ENCODE assay signal across 8 mouse cellular contexts in genomic region chr9:41108324-41109180, GRCm38 (mm10). TPM values are rescaled to one million over a fixed set of nuclear protein-coding genes. Genes with fewer than 3 reads are reported as not detected.
DNase-seq lines count a peak whose midpoint lies in the region; ATAC-seq and TF ChIP-seq lines count a peak whose summit lies in the region.

No protein-coding gene starts in this region.

- WGBS in neural tube, embryonic 11.5 days = 35% methylated on average over 14 of the region's 14 CpGs
- WGBS in forebrain, postnatal 0 days = 44% methylated on average over 14 of the region's 14 CpGs

- no peak overlapping the region for H3K27ac ChIP-seq in neural tube, embryonic 11.5 days (ENCODE audit: low read depth, low read length)
- H3K27ac ChIP-seq in forebrain, postnatal 0 days (ENCODE audit: low read depth, low read length) = peak overlapping the region; percentile 69

- no peaks in the 10 kb centered on the region for H3K27me3 ChIP-seq in neural tube, embryonic 11.5 days (ENCODE audit: control insufficient read depth, insufficient read depth, low read length)
- H3K27me3 ChIP-seq in forebrain, postnatal 0 days (ENCODE audit: insufficient read depth, low read length) = no peaks in the 10 kb centered on the region

- no peaks in the 10 kb centered on the region for H3K4me1 ChIP-seq in neural tube, embryonic 11.5 days (ENCODE audit: control insufficient read depth, insufficient read depth, low read length)
- H3K4me1 ChIP-seq in forebrain, postnatal 0 days (ENCODE audit: insufficient read depth) = peaks cover 12% of the 10 kb centered on the region

- no peak overlapping the region for H3K9ac ChIP-seq in neural tube, embryonic 11.5 days (ENCODE audit: low read length)
- H3K9ac ChIP-seq in forebrain, postnatal 0 days = no peak overlapping the region

- ATAC-seq in neural tube, embryonic 11.5 days (ENCODE audit: insufficient read depth, low FRiP score, low TSS enrichment) = no peak
- peak; percentile 91 for ATAC-seq in forebrain, postnatal 0 days
- ATAC-seq in hematopoietic stem cell, adult 5-6 weeks (replicated peaks in 1 of 2; ENCODE audit: insufficient read depth in 1 of 2, low FRiP score in 2 of 2, low TSS enrichment in 1 of 2, low read depth in 1 of 2, poor library complexity in 2 of 2, severe bottlenecking in 2 of 2) = peak; percentile 37 to 41; a peak in 3 of 4 replicates
- no peak for ATAC-seq in erythroid progenitor cell, adult 5-6 weeks (replicated peaks; ENCODE audit: low FRiP score, poor library complexity, severe bottlenecking)

- no peak for TF ChIP-seq CTCF in forebrain, postnatal 0 days (IDR thresholded peaks at IDR 0.05; ENCODE audit: low read depth)

- H3K36me3 ChIP-seq in neural tube, embryonic 11.5 days (ENCODE audit: control insufficient read depth, insufficient read depth, low read length) = no peaks in the 10 kb centered on the region
- H3K36me3 ChIP-seq in forebrain, postnatal 0 days (ENCODE audit: insufficient read depth) = no peaks in the 10 kb centered on the region

- H3K4me3 ChIP-seq in neural tube, embryonic 11.5 days (ENCODE audit: low read depth, low read length) = no peak overlapping the region
- no peak overlapping the region for H3K4me3 ChIP-seq in forebrain, postnatal 0 days (ENCODE audit: low read depth, low read length)

- no peaks in the 10 kb centered on the region for H3K9me3 ChIP-seq in neural tube, embryonic 11.5 days (ENCODE audit: control insufficient read depth, low read length)
- H3K9me3 ChIP-seq in forebrain, postnatal 0 days (ENCODE audit: low read length) = no peaks in the 10 kb centered on the region

- peak; percentile 19 for DNase-seq in neural tube, embryonic 11.5 days (ENCODE audit: low spot score)
- DNase-seq in neural tube, embryonic 10.5 days (ENCODE audit: extremely low spot score, low spot score) = no peak
- peak; percentile 82 for DNase-seq in forebrain, postnatal 0 days
- peak; percentile 35 to 55 for DNase-seq in left cerebral cortex, adult 18-20 months (ENCODE audit: low spot score in 2 of 2)
- DNase-seq in retina, postnatal 7 days (ENCODE audit: low read depth, low spot score) = peak; percentile 8
- no peak for DNase-seq in ovary, postnatal 10 days (ENCODE audit: low spot score)

- H3K4me2 ChIP-seq in neural tube, embryonic 11.5 days (ENCODE audit: low read depth) = no peak overlapping the region
- peak overlapping the region; percentile 24; the same call in 1 of the 2 replicates for H3K4me2 ChIP-seq in forebrain, postnatal 0 days (ENCODE audit: low read depth)

RNA-seq across cellular contexts. Expression of gene Ubash3b, which starts 52.9 kb away (rescaled TPM):
- 13.2 and 14.4 TPM in 2 replicates for polyA plus RNA-seq in neural tube, embryonic 11.5 days (2014; fragmentation: Nextera tagmentation; extraction: Ambion mirVana)
- total RNA-seq in forebrain, postnatal 0 days (2014; rRNA removed) = 17.8 and 23.8 TPM in 2 replicates
- 17.1 and 25.4 TPM in 2 replicates for polyA plus RNA-seq in forebrain, postnatal 0 days (2015; fragmentation: Nextera tagmentation; extraction: Ambion mirVana)
- 9.6 and 13.3 TPM in 2 replicates for total RNA-seq in hematopoietic stem cell, adult 5-6 weeks (2017)
- total RNA-seq in left cerebral cortex, adult 18-20 months (2021) = 10 to 100 TPM; 24.7 to 26.0 TPM
- total RNA-seq in erythroid progenitor cell, adult 5-6 weeks (2015; ENCODE audit: low replicate concordance) = 3.4 and 6.1 TPM in 2 replicates
- 1.8 and 11.4 TPM in 2 replicates for total RNA-seq in erythroid progenitor cell, adult 5-6 weeks (2017; ENCODE audit: low replicate concordance)

Comparison
In these comparisons a context has a peak if more than half of its experiments do, and no peak if none do; other contexts are left out.
1. DNase-seq: peak in neural tube, embryonic 11.5 days (single experiment), forebrain, postnatal 0 days (single experiment), left cerebral cortex, adult 18-20 months (2 of 2) and retina, postnatal 7 days (single experiment); none in neural tube, embryonic 10.5 days (single experiment) and ovary, postnatal 10 days (single experiment).
2. ATAC-seq: peak in forebrain, postnatal 0 days (single experiment) and hematopoietic stem cell, adult 5-6 weeks (2 of 2); none in neural tube, embryonic 11.5 days (single experiment) and erythroid progenitor cell, adult 5-6 weeks (single experiment).